In the genomic region with DNA sequence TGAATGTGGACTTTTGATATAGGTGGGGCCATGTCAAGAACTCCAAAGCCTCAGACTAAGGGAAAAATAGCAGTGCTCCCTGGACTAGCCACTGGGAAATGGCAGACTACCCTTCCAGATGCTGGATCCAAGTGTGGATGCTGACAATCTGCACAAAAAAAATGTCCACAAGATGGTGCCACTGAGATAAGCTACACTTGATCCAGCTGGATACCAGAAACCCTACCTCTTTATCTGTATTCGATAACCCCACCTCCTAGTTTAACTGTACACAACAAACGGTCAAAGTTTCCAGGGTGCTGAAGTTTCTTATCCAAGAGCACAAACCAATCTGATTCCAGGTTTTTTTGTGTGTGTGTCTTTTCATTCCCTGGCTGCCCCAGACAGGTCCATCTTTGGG, we compare ENCODE assay signal across 9 mouse cellular contexts. TPM values are rescaled to one million over a fixed set of nuclear protein-coding genes. Genes with fewer than 3 reads are reported as not detected.
A peak's percentile ranks its signal among the peaks of the same experiment; 100 is the strongest.
DNase-seq lines count a peak whose midpoint lies in the region; ATAC-seq lines count a peak whose summit lies in the region.
"Had no signal": no experiment of that assay in that cellular context is flagged by ENCODE, and none has a peak within 500 bp of the region (broad histone marks: within the 10 kb centered on the region; RNA-seq: fewer than 3 reads in every experiment).

No protein-coding gene starts in this region.

- no peak overlapping the region for H3K4me3 ChIP-seq in hindbrain, embryonic 14.5 days (replicated peaks; ENCODE audit: low read length)
- H3K4me3 ChIP-seq in hindbrain, embryonic 13.5 days, result no peak overlapping the region
- H3K4me3 ChIP-seq in forebrain, embryonic 12.5 days (replicated peaks), result no peak overlapping the region
- H3K4me3 ChIP-seq: hindbrain, embryonic 15.5 days had no signal

- no peaks in the 10 kb centered on the region for H3K27me3 ChIP-seq in hindbrain, embryonic 14.5 days (ENCODE audit: control insufficient read depth, insufficient read depth, low read length)
- H3K27me3 ChIP-seq in hindbrain, embryonic 13.5 days, result no peaks in the 10 kb centered on the region
- H3K27me3 ChIP-seq in forebrain, embryonic 12.5 days, result no peaks in the 10 kb centered on the region
- H3K27me3 ChIP-seq: hindbrain, embryonic 15.5 days had no signal

- peak; percentile 40 for DNase-seq in hindbrain, embryonic 14.5 days (ENCODE audit: low spot score)
- peak; percentile 26 for DNase-seq in A20 (ENCODE audit: low read depth, low spot score)
- peak; percentile 22 for DNase-seq in MN1 (ENCODE audit: low spot score)
- DNase-seq in induced T-regulatory cell, adult 2 months (ENCODE audit: low read depth), result peak; percentile 41
- DNase-seq in urinary bladder, postnatal 4 days (ENCODE audit: low spot score in 2 of 2), result no peak
- no peak for DNase-seq in thymus, postnatal 36 days

- H3K9ac ChIP-seq in hindbrain, embryonic 14.5 days, result no peak overlapping the region
- no peak overlapping the region for H3K9ac ChIP-seq in hindbrain, embryonic 13.5 days
- H3K9ac ChIP-seq in forebrain, embryonic 12.5 days, result no peak overlapping the region
- H3K9ac ChIP-seq: hindbrain, embryonic 15.5 days had no signal

- WGBS in hindbrain, embryonic 14.5 days, result 76% methylated on average over 2 of the region's 2 CpGs
- 79% methylated on average over 2 of the region's 2 CpGs for WGBS in hindbrain, embryonic 13.5 days
- 82% methylated on average over 2 of the region's 2 CpGs for WGBS in forebrain, embryonic 12.5 days

- H3K36me3 ChIP-seq in hindbrain, embryonic 14.5 days (replicated peaks; ENCODE audit: control insufficient read depth, insufficient read depth), result peaks cover 22% of the 10 kb centered on the region
- H3K36me3 ChIP-seq in hindbrain, embryonic 13.5 days, result peaks cover 28% of the 10 kb centered on the region
- peaks cover 18% of the 10 kb centered on the region for H3K36me3 ChIP-seq in forebrain, embryonic 12.5 days (replicated peaks)

- H3K4me2 ChIP-seq in hindbrain, embryonic 14.5 days (replicated peaks), result no peak overlapping the region
- no peak overlapping the region for H3K4me2 ChIP-seq in hindbrain, embryonic 13.5 days
- H3K4me2 ChIP-seq in forebrain, embryonic 12.5 days, result no peak overlapping the region
- H3K4me2 ChIP-seq: hindbrain, embryonic 15.5 days had no signal

- no peaks in the 10 kb centered on the region for H3K9me3 ChIP-seq in hindbrain, embryonic 14.5 days (ENCODE audit: control insufficient read depth, low read length)
- no peaks in the 10 kb centered on the region for H3K9me3 ChIP-seq in hindbrain, embryonic 13.5 days
- no peaks in the 10 kb centered on the region for H3K9me3 ChIP-seq in forebrain, embryonic 12.5 days
- H3K9me3 ChIP-seq: hindbrain, embryonic 15.5 days had no signal

- no peaks in the 10 kb centered on the region for H3K4me1 ChIP-seq in hindbrain, embryonic 14.5 days (replicated peaks; ENCODE audit: control insufficient read depth, insufficient read depth, low read length)
- H3K4me1 ChIP-seq in hindbrain, embryonic 13.5 days (replicated peaks), result no peaks in the 10 kb centered on the region
- H3K4me1 ChIP-seq in forebrain, embryonic 12.5 days, result no peaks in the 10 kb centered on the region
- H3K4me1 ChIP-seq: hindbrain, embryonic 15.5 days had no signal

- ATAC-seq in hindbrain, embryonic 14.5 days (ENCODE audit: low FRiP score), result no peak
- ATAC-seq in hindbrain, embryonic 13.5 days (ENCODE audit: low FRiP score), result no peak
- no peak for ATAC-seq in forebrain, embryonic 12.5 days (ENCODE audit: low FRiP score)

- no peak overlapping the region for H3K27ac ChIP-seq in hindbrain, embryonic 14.5 days
- H3K27ac ChIP-seq in hindbrain, embryonic 13.5 days, result no peak overlapping the region
- no peak overlapping the region for H3K27ac ChIP-seq in forebrain, embryonic 12.5 days
- H3K27ac ChIP-seq: hindbrain, embryonic 15.5 days had no signal

RNA-seq across cellular contexts. Expression of a gene that starts 44.7 kb away (rescaled TPM):
- 15.5 and 17.6 TPM in 2 replicates for polyA plus RNA-seq in hindbrain, embryonic 14.5 days (2014; fragmentation: Nextera tagmentation; extraction: Ambion mirVana)
- 16.2 and 20.1 TPM in 2 replicates for polyA plus RNA-seq in hindbrain, embryonic 13.5 days (2015; fragmentation: Nextera tagmentation; extraction: Ambion mirVana)
- polyA plus RNA-seq in forebrain, embryonic 12.5 days (2016; fragmentation: Nextera tagmentation; extraction: Ambion mirVana), result 22.8 and 29.1 TPM in 2 replicates

RNA-seq across cellular contexts. Expression of a gene that starts 55.0 kb away (rescaled TPM):
- polyA plus RNA-seq in hindbrain, embryonic 14.5 days (2014; fragmentation: Nextera tagmentation; extraction: Ambion mirVana), result 2.0 TPM in 2 replicates
- polyA plus RNA-seq in hindbrain, embryonic 13.5 days (2015; fragmentation: Nextera tagmentation; extraction: Ambion mirVana), result 0.93 and 1.7 TPM in 2 replicates
- 1.8 and 2.8 TPM in 2 replicates for polyA plus RNA-seq in forebrain, embryonic 12.5 days (2016; fragmentation: Nextera tagmentation; extraction: Ambion mirVana)

Comparison
In these comparisons a context has a peak if more than half of its experiments do, and no peak if none do; other contexts are left out.
1. DNase-seq: peak in hindbrain, embryonic 14.5 days (single experiment), A20 (single experiment), MN1 (single experiment) and induced T-regulatory cell, adult 2 months (single experiment); none in urinary bladder, postnatal 4 days (0 of 2) and thymus, postnatal 36 days (0 of 2).